ENCODE assay signal across 15 mouse cellular contexts in the genomic region with DNA sequence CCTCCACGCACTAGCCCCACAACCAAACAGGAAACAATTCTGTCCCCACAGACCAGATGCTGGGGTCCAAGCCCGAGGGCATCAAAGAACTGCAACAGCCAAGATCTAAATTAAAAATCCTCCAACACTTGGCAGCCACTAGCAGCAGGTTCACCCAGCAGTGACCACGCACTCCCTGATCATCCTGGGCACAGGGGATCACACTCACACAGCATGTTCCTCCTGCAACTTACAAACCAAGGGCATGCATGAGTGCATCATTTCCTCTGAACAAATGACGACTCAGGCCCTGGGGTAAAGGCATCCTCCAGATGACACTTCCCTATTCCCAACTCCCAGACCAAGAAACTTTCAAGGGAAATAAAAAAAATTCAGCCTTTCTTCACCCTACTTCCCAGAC. TPM values are rescaled to one million over a fixed set of nuclear protein-coding genes. Genes with fewer than 3 reads are reported as not detected.
DNase-seq lines count a peak whose midpoint lies in the region; ATAC-seq and TF ChIP-seq lines count a peak whose summit lies in the region.
"Had no signal": no experiment of that assay in that cellular context is flagged by ENCODE, and none has a peak within 500 bp of the region (broad histone marks: within the 10 kb centered on the region; RNA-seq: fewer than 3 reads in every experiment).

No protein-coding gene starts in this region.

- H3K9ac ChIP-seq in liver, postnatal 0 days (replicated peaks), result no peak overlapping the region
- H3K9ac ChIP-seq in intestine, embryonic 16.5 days (ENCODE audit: low read depth, low read length), result no peak overlapping the region
- H3K9ac ChIP-seq: intestine, embryonic 15.5 days; limb, embryonic 15.5 days; midbrain, embryonic 13.5 days had no signal

- peaks cover 54% of the 10 kb centered on the region for H3K4me1 ChIP-seq in liver, postnatal 0 days (ENCODE audit: insufficient read depth)
- peaks cover 12% of the 10 kb centered on the region for H3K4me1 ChIP-seq in intestine, embryonic 16.5 days (ENCODE audit: control insufficient read depth, insufficient read depth, low read length)
- H3K4me1 ChIP-seq: midbrain, embryonic 13.5 days had no signal

- 36% methylated on average over 4 of the region's 4 CpGs for WGBS in liver, postnatal 0 days (ENCODE audit: insufficient replicate concordance)
- WGBS in intestine, embryonic 16.5 days, result 73% methylated on average over 4 of the region's 4 CpGs

- no peak overlapping the region for H3K4me3 ChIP-seq in gastrocnemius, adult 2 months
- H3K4me3 ChIP-seq in liver, postnatal 0 days (ENCODE audit: low read depth, low read length), result no peak overlapping the region
- H3K4me3 ChIP-seq in intestine, embryonic 16.5 days (ENCODE audit: low read length), result no peak overlapping the region
- H3K4me3 ChIP-seq: intestine, embryonic 15.5 days; layer of hippocampus, adult 2 months; limb, embryonic 15.5 days; midbrain, embryonic 13.5 days had no signal

- intact Hi-C loops in gastrocnemius, adult 2 months (cut with DNase I), result no loop called here

- ATAC-seq in liver, postnatal 0 days, result peak; percentile 44; the same call in 1 of the 2 replicates
- ATAC-seq in hematopoietic stem cell, adult 5-6 weeks (replicated peaks in 1 of 2; ENCODE audit: insufficient read depth in 1 of 2, low FRiP score in 2 of 2, low TSS enrichment in 1 of 2, low read depth in 1 of 2, poor library complexity in 2 of 2, severe bottlenecking in 2 of 2), result peak; percentile 77 to 88
- no peak for ATAC-seq in intestine, embryonic 16.5 days
- ATAC-seq: intestine, embryonic 15.5 days had no signal

- H3K9me3 ChIP-seq in liver, postnatal 0 days (ENCODE audit: low read length), result no peaks in the 10 kb centered on the region
- H3K9me3 ChIP-seq in intestine, embryonic 16.5 days (ENCODE audit: control insufficient read depth, low read length), result no peaks in the 10 kb centered on the region
- H3K9me3 ChIP-seq: G1E; intestine, embryonic 15.5 days; limb, embryonic 15.5 days; midbrain, embryonic 13.5 days had no signal

- H3K27me3 ChIP-seq in liver, postnatal 0 days (ENCODE audit: insufficient read depth, low read length), result no peaks in the 10 kb centered on the region
- no peaks in the 10 kb centered on the region for H3K27me3 ChIP-seq in intestine, embryonic 16.5 days (replicated peaks; ENCODE audit: control insufficient read depth, insufficient read depth, low read length)
- H3K27me3 ChIP-seq: intestine, embryonic 15.5 days; limb, embryonic 15.5 days; midbrain, embryonic 13.5 days had no signal

- peak; percentile 13 for DNase-seq in gastrocnemius, adult 2 months
- no peak for DNase-seq in gastrocnemius, adult 18-20 months (ENCODE audit: low spot score)
- no peak for DNase-seq in liver, postnatal 0 days
- no peak for DNase-seq in liver
- DNase-seq in embryo, embryonic 10 days (ENCODE audit: low spot score), result no peak
- no peak for DNase-seq in testis, postnatal 10 days (ENCODE audit: low spot score)
- DNase-seq: cerebellum, adult 9-11 months; right cerebral cortex, postnatal 14 days had no signal

- TF ChIP-seq CTCF in gastrocnemius, adult 2 months (IDR thresholded peaks at IDR 0.05), result no peak
- no peak for TF ChIP-seq CTCF in liver, postnatal 0 days (IDR thresholded peaks at IDR 0.05; ENCODE audit: low read depth)

- 0 out of 2 replicates have a peak overlapping the region, but pooled peaks have one; percentile 7 for H3K4me2 ChIP-seq in liver, postnatal 0 days (ENCODE audit: low read depth, low read length)
- no peak overlapping the region for H3K4me2 ChIP-seq in intestine, embryonic 16.5 days (ENCODE audit: low read depth, low read length)
- H3K4me2 ChIP-seq: intestine, embryonic 15.5 days; limb, embryonic 15.5 days; midbrain, embryonic 13.5 days had no signal

- TF ChIP-seq EP300 in liver, postnatal 0 days (IDR thresholded peaks at IDR 0.05; ENCODE audit: low read depth), result no peak

- 0 out of 2 replicates have a peak, but pooled peaks cover 5% of the 10 kb centered on the region for H3K36me3 ChIP-seq in liver, postnatal 0 days (replicated peaks; ENCODE audit: insufficient read depth, low read length)
- H3K36me3 ChIP-seq in intestine, embryonic 16.5 days (ENCODE audit: control insufficient read depth, insufficient read depth, low read length), result no peaks in the 10 kb centered on the region
- H3K36me3 ChIP-seq: intestine, embryonic 15.5 days had no signal

- H3K27ac ChIP-seq in gastrocnemius, adult 2 months, result peak overlapping the region; percentile 31
- peak overlapping the region; percentile 35 for H3K27ac ChIP-seq in liver, postnatal 0 days (ENCODE audit: low read depth)
- H3K27ac ChIP-seq in intestine, embryonic 16.5 days (ENCODE audit: low read length), result no peak overlapping the region
- H3K27ac ChIP-seq: intestine, embryonic 15.5 days; layer of hippocampus, adult 2 months; limb, embryonic 15.5 days; midbrain, embryonic 13.5 days had no signal

RNA-seq across cellular contexts. Expression of gene Tspan14, which starts 29.6 kb away (rescaled TPM):
- 10 to 100 TPM; 11.0 to 16.8 TPM for total RNA-seq in gastrocnemius, adult 2 months (2021)
- total RNA-seq in gastrocnemius, adult 18-20 months (2021), result 10 to 100 TPM; 10.6 to 13.1 TPM
- 22.0 and 24.9 TPM in 2 replicates for polyA plus RNA-seq in liver, postnatal 0 days (2015; fragmentation: Nextera tagmentation; extraction: Ambion mirVana)
- 57.2 and 76.9 TPM in 2 replicates for total RNA-seq in hematopoietic stem cell, adult 5-6 weeks (2017)
- 65.0 and 65.6 TPM in 2 replicates for polyA plus RNA-seq in intestine, embryonic 16.5 days (2015; fragmentation: Nextera tagmentation; extraction: Ambion mirVana)

RNA-seq across cellular contexts. Expression of gene Sh2d4b, which starts 44.0 kb away (rescaled TPM):
- total RNA-seq in gastrocnemius, adult 2 months (2021), result under 1 TPM; 0.20 to 0.41 TPM
- under 1 TPM; 0.09 to 0.14 TPM for total RNA-seq in gastrocnemius, adult 18-20 months (2021)
- 0.05 and 0.13 TPM in 2 replicates for polyA plus RNA-seq in liver, postnatal 0 days (2015; fragmentation: Nextera tagmentation; extraction: Ambion mirVana)
- 0.35 and 1.1 TPM in 2 replicates for total RNA-seq in hematopoietic stem cell, adult 5-6 weeks (2017)
- 0.11 and 0.13 TPM in 2 replicates for polyA plus RNA-seq in intestine, embryonic 16.5 days (2015; fragmentation: Nextera tagmentation; extraction: Ambion mirVana)
